Mouse (Mus musculus) forebrain, postnatal 0 days (tissue): ENCODE measurements around the gene Wdr26. TPM values are rescaled to one million over a fixed set of nuclear protein-coding genes. Genes with fewer than 3 reads are reported as not detected.

ENCODE experiments used
- ATAC-seq: fragments of 200-750 bp; cut with Nextera tagmentation; 2 replicates; pipeline ENCODE4 v1.8.0; 2017; ENCODE audit warnings: mild to moderate bottlenecking, moderate library complexity
- DNase-seq: peaks from one replicate; pipeline ENCODE4 v3.0.0-alpha.2; 2015
- H3K27ac ChIP-seq: fragments of 300-500 bp; sonication (generic); 2 replicates; pipeline ENCODE4 v1.5.1; 2014; ENCODE audit warnings: low read depth, mild to moderate bottlenecking, antibody characterized with exemption, low read length, moderate library complexity, mixed read lengths
- H3K27me3 ChIP-seq: fragments of 300-500 bp; sonication (generic); 2 replicates; pipeline ENCODE4 v1.6.1; 2014; ENCODE audit warnings: mild to moderate bottlenecking, low read length, mixed read lengths; ENCODE audit not compliant: insufficient read depth
- H3K36me3 ChIP-seq: fragments of 300-500 bp; sonication (generic); 2 replicates; pipeline ENCODE4 v1.6.1; 2014; ENCODE audit warnings: mild to moderate bottlenecking, moderate library complexity; ENCODE audit not compliant: insufficient read depth
- H3K4me1 ChIP-seq: fragments of 300-500 bp; sonication (generic); 2 replicates; pipeline ENCODE4 v1.6.1; 2014; ENCODE audit warnings: antibody characterized with exemption; ENCODE audit not compliant: insufficient read depth
- H3K4me2 ChIP-seq: fragments of 300-500 bp; sonication (generic); 2 replicates; pipeline ENCODE4 v1.6.1; 2014; ENCODE audit warnings: low read depth, mild to moderate bottlenecking, moderate library complexity
- H3K4me3 ChIP-seq: fragments of 300-500 bp; sonication (generic); 2 replicates; pipeline ENCODE4 v1.5.1; 2014; ENCODE audit warnings: low read depth, low read length, mixed read lengths
- H3K9ac ChIP-seq: fragments of 300-500 bp; sonication (generic); 2 replicates; pipeline ENCODE4 v1.6.1; 2014; ENCODE audit warnings: mild to moderate bottlenecking
- H3K9me3 ChIP-seq: fragments of 300-500 bp; sonication (generic); 2 replicates; pipeline ENCODE4 v1.6.1; 2016; ENCODE audit warnings: low read length
- CTCF ChIP-seq: sonication (generic); IDR thresholded peaks from 2 replicates; pipeline ENCODE4 v1.5.1; 2016; ENCODE audit warnings: antibody characterized with exemption, control low read depth, low read depth
- WGBS: fragments of 180-500 bp; shearing (Covaris S2); extraction: QIAGEN DNeasy Blood & Tissue Kit; methylation state at CpG from one replicate; pipeline ENCODE4 v1.1.7; 2014; 5-methylcytosine and 5-hydroxymethylcytosine counted together
- polyA plus RNA-seq: library from polyadenylated mRNA; unstranded; fragments of >200 nt; fragmentation: Nextera tagmentation; extraction: Ambion mirVana; gene quantifications from 2 replicates; pipeline ENCODE4 v1.2.1, GENCODE M21; 2015
- total RNA-seq: library from RNA; depleted of rRNA; stranded (reverse); fragments of >200 nt; gene quantifications from 2 replicates; pipeline ENCODE4 v1.2.3, GENCODE M21; 2014; rRNA removed

Wdr26 gene
- 51.5 and 55.6 TPM in 2 replicates for total RNA-seq
- polyA plus RNA-seq: 26.1 and 43.0 TPM in 2 replicates

DNA sequence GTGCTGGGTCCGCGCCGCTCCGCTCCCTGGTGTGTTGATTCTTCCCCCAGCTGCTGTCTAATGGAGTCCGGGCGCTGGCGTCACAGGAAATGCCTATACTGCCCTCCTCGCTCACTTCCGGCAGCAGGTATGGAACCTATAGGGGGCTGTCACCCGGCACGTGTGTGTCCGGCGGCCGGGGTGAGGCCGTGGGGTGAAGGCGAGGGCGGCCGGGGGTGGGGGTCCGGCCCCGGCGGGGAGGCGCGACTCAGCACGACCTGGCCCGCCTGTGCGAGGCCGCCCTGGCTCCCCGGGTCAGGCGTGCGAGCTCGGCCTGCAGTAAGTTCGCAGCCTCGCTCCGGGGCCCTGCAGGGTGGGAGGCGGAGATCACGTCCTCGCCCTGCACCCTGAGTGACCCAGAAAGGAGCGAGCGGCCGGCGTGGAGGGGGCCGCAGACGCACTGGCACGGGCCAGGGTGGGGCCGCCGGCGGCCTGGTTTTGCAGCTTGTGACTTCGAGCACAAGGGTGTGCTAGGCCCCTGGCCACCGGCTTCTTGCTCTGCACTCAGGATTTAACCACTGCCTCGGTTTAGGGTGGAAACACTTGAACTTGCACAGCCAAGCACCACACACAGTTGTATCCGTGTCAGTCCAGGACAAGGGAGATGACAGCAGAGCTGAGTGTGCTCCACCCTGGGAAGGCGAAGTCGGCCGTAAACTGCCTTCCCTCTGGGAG lies at the start of gene Wdr26:
Gene Wdr26, minus strand, starts transcription at position 82 of the 714 bp plus-strand sequence.
- Histone ChIP-seq H3K4me1 (peaks cover 8% of the 10 kb centered on the region; the same call in 1 of the 2 replicates), H3K27ac (peak within 1 kb of the TSS; percentile 91), H3K36me3 (no peaks in the 10 kb centered on the region; the same call in 1 of the 2 replicates), H3K9me3 (no peaks in the 10 kb centered on the region), H3K9ac (peak within 1 kb of the TSS; percentile 94), H3K4me2 (peak within 1 kb of the TSS; percentile 87), H3K27me3 (no peaks in the 10 kb centered on the region), H3K4me3 (peak within 1 kb of the TSS; percentile 99)
- WGBS: 5% methylated on average over 44 of the region's 54 CpGs
- TF ChIP-seq CTCF: peak; percentile 38; the same call in 1 of the 2 replicates
- ATAC-seq (peak; percentile 96), DNase-seq (peak; percentile 88)

DNA sequence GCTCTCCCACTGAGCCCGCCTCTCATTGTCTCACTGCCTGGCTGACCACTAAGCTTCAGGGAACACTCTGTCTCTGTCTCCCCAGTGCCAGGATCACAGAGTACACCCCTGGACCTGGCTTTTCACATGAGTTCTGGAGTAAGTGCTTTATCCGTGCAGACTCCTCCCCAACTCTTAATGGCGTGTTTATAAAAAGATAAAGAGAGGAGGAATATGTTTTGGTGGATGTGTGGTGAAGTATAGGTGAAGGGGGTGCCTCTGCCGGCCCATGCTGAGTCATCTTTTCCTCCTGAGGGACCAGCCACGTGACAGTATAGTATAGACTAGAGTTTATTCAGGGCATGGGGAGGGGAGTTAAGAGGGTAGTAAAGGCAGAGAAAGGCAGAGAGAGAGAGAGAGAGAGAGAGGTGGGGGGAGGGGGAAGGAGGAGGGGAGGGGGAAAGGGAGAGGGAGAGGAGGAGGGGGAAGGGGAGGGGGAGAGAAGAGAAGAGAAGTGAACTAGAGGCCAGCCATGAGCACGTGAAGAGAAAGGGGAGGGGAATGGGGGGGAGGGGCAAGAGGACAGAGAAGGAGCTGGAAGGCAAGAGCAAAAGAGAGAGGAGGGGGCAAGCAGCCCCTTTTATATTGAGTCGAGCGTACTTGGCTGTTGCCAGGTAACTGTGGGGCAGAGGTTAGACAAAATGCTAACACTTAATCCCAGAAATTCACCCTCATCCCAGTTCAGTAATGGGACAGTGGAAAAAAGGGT lies 49.3 kb upstream of the Wdr26 start:
- Histone ChIP-seq H3K4me1 (no peaks in the 10 kb centered on the region), H3K27me3 (no peaks in the 10 kb centered on the region), H3K36me3 (no peaks in the 10 kb centered on the region), H3K4me3 (no peak overlapping the region), H3K4me2 (no peak overlapping the region), H3K9ac (no peak overlapping the region), H3K27ac (no peak overlapping the region), H3K9me3 (no peaks in the 10 kb centered on the region)
- ATAC-seq (no peak), DNase-seq (no peak)
- TF ChIP-seq CTCF: no peak
- WGBS: 32% methylated on average over 8 of the region's 8 CpGs

DNA sequence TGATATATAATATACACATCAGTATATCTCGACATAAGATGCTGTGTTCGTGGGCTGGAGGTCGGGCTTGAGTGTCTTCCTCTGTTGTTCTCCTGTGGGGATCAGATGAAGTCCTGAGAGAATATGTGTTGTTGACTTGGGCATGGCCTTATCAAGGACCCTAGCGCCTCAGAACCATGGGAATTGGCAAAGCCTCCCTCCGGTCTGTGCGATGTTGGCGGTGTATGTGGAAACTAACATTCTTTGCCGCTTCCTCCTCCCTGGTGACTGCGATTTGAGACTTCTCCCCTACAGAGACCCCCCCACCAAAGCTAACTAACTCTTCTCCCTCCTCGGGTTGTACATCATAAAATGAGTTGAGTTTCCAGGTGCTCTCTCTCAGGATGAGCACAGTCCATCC lies 48.6 kb upstream of the Wdr26 start:
- Histone ChIP-seq H3K36me3 (no peaks in the 10 kb centered on the region), H3K9ac (no peak overlapping the region), H3K27ac (no peak overlapping the region), H3K9me3 (no peaks in the 10 kb centered on the region), H3K4me3 (no peak overlapping the region), H3K4me1 (peaks cover 4% of the 10 kb centered on the region; the same call in 1 of the 2 replicates), H3K27me3 (no peaks in the 10 kb centered on the region), H3K4me2 (no peak overlapping the region)
- ATAC-seq: no peak
- TF ChIP-seq CTCF: no peak
- 93% methylated on average over 10 of the region's 10 CpGs for WGBS
- DNase-seq: no peak

DNA sequence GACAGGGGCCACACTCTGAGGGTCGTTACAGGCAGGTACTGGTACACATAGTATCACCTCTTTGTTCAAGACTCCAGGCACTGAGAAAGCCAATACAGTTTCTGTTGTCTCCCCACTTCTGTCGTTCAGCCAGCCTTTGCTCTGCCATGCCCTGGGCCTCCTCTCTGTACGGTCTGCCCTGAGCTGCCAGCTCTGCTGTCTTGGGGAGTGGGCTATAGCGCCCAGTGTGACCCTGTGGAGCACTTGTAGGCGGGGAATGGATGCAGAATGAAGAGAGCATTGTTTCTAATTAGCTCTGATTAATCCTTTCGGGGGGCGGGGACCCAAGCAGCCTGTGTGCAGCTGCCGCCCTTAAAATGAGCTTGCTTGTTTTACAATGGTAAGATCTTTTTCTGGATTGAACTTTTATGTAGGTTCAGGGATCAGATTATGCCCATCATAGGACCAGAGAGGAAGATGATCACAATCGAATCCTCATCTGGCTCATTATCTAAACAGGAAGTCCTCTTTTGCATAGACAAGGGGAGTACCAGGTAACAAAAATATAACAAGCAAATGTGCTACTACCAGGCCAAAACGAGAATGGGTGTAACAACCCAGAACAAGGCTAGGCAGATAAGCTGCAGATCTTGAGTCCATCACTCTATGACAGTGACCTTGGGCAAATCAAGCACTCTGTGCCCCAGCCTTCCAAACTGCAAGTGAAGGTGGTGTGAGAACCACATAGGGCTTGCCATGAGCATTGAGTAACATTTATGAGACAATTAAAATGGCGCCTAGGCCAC lies 48.0 kb upstream of the Wdr26 start:
- DNase-seq (peak; percentile 13), ATAC-seq (peak; percentile 42; the same call in 1 of the 2 replicates)
- TF ChIP-seq CTCF: no peak
- Histone ChIP-seq H3K36me3 (no peaks in the 10 kb centered on the region), H3K27ac (no peak overlapping the region), H3K27me3 (no peaks in the 10 kb centered on the region), H3K4me1 (peaks cover 4% of the 10 kb centered on the region; the same call in 1 of the 2 replicates), H3K9ac (no peak overlapping the region), H3K4me3 (no peak overlapping the region), H3K9me3 (no peaks in the 10 kb centered on the region), H3K4me2 (no peak overlapping the region)
- WGBS: 23% methylated on average over 11 of the region's 11 CpGs

DNA sequence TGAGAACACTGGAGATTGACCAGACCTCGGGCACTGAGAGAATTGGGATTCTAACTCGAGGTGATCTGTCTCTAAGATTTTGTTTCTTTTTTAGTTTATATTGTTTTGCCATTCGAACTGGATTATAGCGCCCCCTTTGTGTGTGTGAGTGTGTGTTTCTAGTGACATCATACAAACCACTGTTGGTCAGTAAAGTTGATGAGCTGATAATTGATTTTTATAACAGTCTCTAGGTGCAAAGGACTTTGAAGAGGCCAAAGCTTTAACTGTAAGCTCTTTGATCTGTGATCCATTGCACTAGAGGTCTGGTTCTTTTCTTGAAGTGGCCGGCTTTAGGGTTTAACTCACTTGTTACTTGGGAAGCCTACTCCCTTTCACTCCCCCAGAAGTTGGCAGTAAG lies 47.3 kb upstream of the Wdr26 start:
- no peak overlapping the region for H3K9ac ChIP-seq
- 54% methylated on average over 5 of the region's 5 CpGs for WGBS
- no peaks in the 10 kb centered on the region for H3K36me3 ChIP-seq
- ATAC-seq (no peak), DNase-seq (no peak)
- 0 out of 2 replicates have a peak, but pooled peaks have one; percentile 3 for TF ChIP-seq CTCF
- no peaks in the 10 kb centered on the region for H3K27me3 ChIP-seq
- H3K4me2 ChIP-seq: no peak overlapping the region
- no peaks in the 10 kb centered on the region for H3K9me3 ChIP-seq
- peaks cover 4% of the 10 kb centered on the region; the same call in 1 of the 2 replicates for H3K4me1 ChIP-seq
- H3K27ac ChIP-seq: no peak overlapping the region
- H3K4me3 ChIP-seq: no peak overlapping the region

DNA sequence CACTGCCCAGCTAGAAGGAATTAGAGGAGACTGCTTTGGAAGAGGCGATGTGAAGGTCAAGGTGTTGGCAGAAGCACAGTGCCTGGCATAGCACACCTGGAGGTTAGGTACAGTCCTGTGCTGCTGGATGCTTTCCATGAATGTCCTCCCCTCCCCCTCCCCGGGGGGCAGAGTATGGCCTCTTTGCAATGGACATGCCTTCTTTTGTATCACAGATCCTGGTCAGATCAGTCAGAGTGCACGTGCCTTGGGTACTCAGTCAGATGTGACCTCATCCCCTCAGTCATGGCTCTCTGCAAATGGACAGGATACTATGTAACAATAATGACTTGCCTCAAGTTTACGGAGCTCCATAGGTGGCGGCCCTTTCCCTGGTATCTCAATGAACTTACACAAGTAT lies 46.8 kb upstream of the Wdr26 start:
- H3K36me3 ChIP-seq: no peaks in the 10 kb centered on the region
- no peaks in the 10 kb centered on the region for H3K27me3 ChIP-seq
- DNase-seq: no peak
- H3K4me2 ChIP-seq: no peak overlapping the region
- TF ChIP-seq CTCF: no peak
- H3K4me1 ChIP-seq: peaks cover 4% of the 10 kb centered on the region; the same call in 1 of the 2 replicates
- H3K9me3 ChIP-seq: no peaks in the 10 kb centered on the region
- no peak overlapping the region for H3K9ac ChIP-seq
- 79% methylated on average over 5 of the region's 5 CpGs for WGBS
- no peak for ATAC-seq
- H3K27ac ChIP-seq: no peak overlapping the region
- H3K4me3 ChIP-seq: no peak overlapping the region
